Mouse (Mus musculus) hindbrain, embryonic 12.5 days (tissue): Measurements from ENCODE around the gene Clic4. TPM values are rescaled to one million over a fixed set of nuclear protein-coding genes. Genes with fewer than 3 reads are reported as not detected.
A peak's percentile ranks its signal among the peaks of the same experiment; 100 is the strongest.
"Not testable (repeated sequence)": the region's sequence is repeated elsewhere in the genome, so short reads cannot be mapped to it uniquely, and the experiment has no call there.

Source experiments
- ATAC-seq: fragments of 200-750 bp; cut with Nextera tagmentation; 2 replicates; pipeline ENCODE4 v1.8.0; 2017; ENCODE audit warnings: moderate TSS enrichment; ENCODE audit not compliant: low FRiP score
- H3K27ac ChIP-seq: fragments of 300-500 bp; sonication (generic); 2 replicates; pipeline ENCODE4 v1.5.1; 2016; ENCODE audit warnings: mild to moderate bottlenecking
- H3K27me3 ChIP-seq: fragments of 300-500 bp; sonication (generic); 2 replicates; pipeline ENCODE4 v1.6.1; 2016; ENCODE audit warnings: mild to moderate bottlenecking
- H3K36me3 ChIP-seq: fragments of 300-500 bp; sonication (generic); 2 replicates; pipeline ENCODE4 v1.6.1; 2016; ENCODE audit warnings: mild to moderate bottlenecking
- H3K4me1 ChIP-seq: fragments of 300-500 bp; sonication (generic); 2 replicates; pipeline ENCODE4 v1.6.1; 2016
- H3K4me2 ChIP-seq: fragments of 300-500 bp; sonication (generic); replicated peaks from 2 replicates; pipeline ENCODE4 v1.6.1; 2016; ENCODE audit warnings: mild to moderate bottlenecking
- H3K4me3 ChIP-seq: fragments of 300-500 bp; sonication (generic); 2 replicates; pipeline ENCODE4 v1.5.1; 2016; ENCODE audit warnings: mild to moderate bottlenecking
- H3K9ac ChIP-seq: fragments of 300-500 bp; sonication (generic); 2 replicates; pipeline ENCODE4 v1.6.1; 2016; ENCODE audit warnings: mild to moderate bottlenecking, moderate library complexity
- H3K9me3 ChIP-seq: fragments of 300-500 bp; sonication (generic); replicated peaks from 2 replicates; pipeline ENCODE4 v1.6.1; 2016; ENCODE audit warnings: mild to moderate bottlenecking
- WGBS: fragments of 180-500 bp; shearing (Covaris S2); methylation state at CpG from one replicate; pipeline ENCODE4 v1.1.7; 2016; 5-methylcytosine and 5-hydroxymethylcytosine counted together
- polyA plus RNA-seq: library from polyadenylated mRNA; unstranded; fragments of >200 nt; fragmentation: Nextera tagmentation; extraction: Ambion mirVana; gene quantifications from 2 replicates; pipeline ENCODE4 v1.2.1, GENCODE M21; 2016

Clic4 gene
- polyA plus RNA-seq, 1 experiment from 2014 or later: 159 TPM

DNA sequence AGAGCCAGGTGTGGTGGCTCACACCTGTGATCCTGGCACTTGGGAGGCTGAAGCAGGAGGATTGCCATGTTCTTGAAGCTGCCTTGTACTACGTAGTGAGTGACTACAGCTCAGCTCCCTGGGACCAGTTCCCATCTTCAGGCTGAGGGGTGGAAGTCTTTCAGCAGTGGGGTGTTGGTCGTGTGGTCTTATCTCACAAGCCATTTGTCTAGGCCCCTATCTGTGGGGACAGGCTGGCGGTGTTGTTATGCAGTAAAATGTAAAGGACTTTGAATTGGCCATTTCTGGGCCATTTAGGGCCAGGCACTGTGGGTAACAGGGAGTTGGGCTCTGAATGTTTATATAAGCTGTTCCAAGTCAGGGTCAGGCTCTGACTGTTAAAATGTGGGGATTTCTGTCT lies 15.4 kb upstream of the Clic4 start:
- Histone ChIP-seq H3K9ac (no peak overlapping the region), H3K4me2 (no peak overlapping the region), H3K27ac (no peak overlapping the region), H3K4me1 (0 out of 2 replicates have a peak, but pooled peaks cover 8% of the 10 kb centered on the region), H3K27me3 (no peaks in the 10 kb centered on the region), H3K36me3 (no peaks in the 10 kb centered on the region), H3K9me3 (no peaks in the 10 kb centered on the region), H3K4me3 (no peak overlapping the region)
- ATAC-seq: no peak
- 70% methylated on average over 3 of the region's 3 CpGs for WGBS

GRCm38 (mm10) chr4:135286833-135287395 lies 14.3 kb upstream of the Clic4 start:
- Histone ChIP-seq H3K27ac (no peak overlapping the region), H3K9me3 (no peaks in the 10 kb centered on the region)

DNA sequence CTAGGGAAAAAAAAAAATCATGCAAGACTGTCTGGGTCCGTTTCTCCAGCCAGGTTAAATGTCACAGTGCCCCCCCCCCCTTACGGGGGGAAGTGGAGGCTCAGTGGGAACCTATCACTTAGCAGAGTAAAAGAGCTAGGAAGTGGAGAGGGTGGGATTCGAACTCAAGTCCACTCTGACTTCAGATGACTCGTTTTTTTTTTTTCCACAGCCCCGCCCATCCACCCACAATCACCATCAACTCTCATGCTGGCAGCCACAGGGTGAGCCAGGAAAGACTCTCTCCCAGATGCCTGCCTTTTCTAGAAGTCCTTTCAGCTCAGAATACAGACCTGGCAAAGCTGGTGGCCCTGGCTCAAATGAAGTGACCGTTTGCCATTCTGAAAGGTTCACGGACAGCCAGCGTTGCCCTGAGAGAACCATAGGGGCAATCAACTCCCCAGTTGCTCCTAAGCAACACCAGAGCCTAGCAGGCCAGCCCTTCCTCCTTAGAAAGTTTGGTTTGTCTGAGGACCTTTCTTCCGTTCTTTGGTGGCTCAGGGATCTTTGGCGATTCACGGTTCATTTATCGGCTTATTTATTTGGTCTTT lies 13.5 kb upstream of the Clic4 start:
- WGBS: 65% methylated on average over 12 of the region's 12 CpGs
- Histone ChIP-seq H3K9ac (no peak overlapping the region), H3K4me3 (no peak overlapping the region), H3K36me3 (no peaks in the 10 kb centered on the region), H3K4me2 (no peak overlapping the region), H3K9me3 (no peaks in the 10 kb centered on the region), H3K4me1 (no peaks in the 10 kb centered on the region), H3K27me3 (no peaks in the 10 kb centered on the region), H3K27ac (no peak overlapping the region)
- no peak for ATAC-seq

More at GRCm38 (mm10) chr4:135286833-135287395, 14.3 kb upstream of the Clic4 start:
- Histone ChIP-seq H3K36me3 (no peaks in the 10 kb centered on the region), H3K4me3 (no peak overlapping the region), H3K4me1 (no peaks in the 10 kb centered on the region), H3K9ac (no peak overlapping the region), H3K27me3 (no peaks in the 10 kb centered on the region), H3K4me2 (no peak overlapping the region)
- ATAC-seq: no peak; the same call in 1 of the 2 replicates
- WGBS: 12% methylated on average over 16 of the region's 16 CpGs

- H3K27me3 ChIP-seq: no peaks in the 10 kb centered on the region
- H3K4me2 ChIP-seq: no peak overlapping the region
- no peak overlapping the region for H3K9ac ChIP-seq
- no peaks in the 10 kb centered on the region for H3K9me3 ChIP-seq
- H3K27ac ChIP-seq: no peak overlapping the region
- H3K36me3 ChIP-seq: no peaks in the 10 kb centered on the region
- no peaks in the 10 kb centered on the region for H3K4me1 ChIP-seq
- no peak for ATAC-seq
- no peak overlapping the region for H3K4me3 ChIP-seq
- WGBS: 51% methylated on average over 8 of the region's 8 CpGs
Measured at GRCm38 (mm10) chr4:135285436-135285835, 12.8 kb upstream of the Clic4 start.

- no peak for ATAC-seq
- no peaks in the 10 kb centered on the region for H3K9me3 ChIP-seq
- 84% methylated on average over 7 of the region's 7 CpGs for WGBS
Measured at GRCm38 (mm10) chr4:135283875-135284274, 11.3 kb upstream of the Clic4 start.

GRCm38 (mm10) chr4:135283417-135283816 lies 10.8 kb upstream of the Clic4 start:
- 78% methylated on average over 4 of the region's 4 CpGs for WGBS

More at GRCm38 (mm10) chr4:135283875-135284274, 11.3 kb upstream of the Clic4 start:
- Histone ChIP-seq H3K9ac (no peak overlapping the region), H3K4me3 (no peak overlapping the region), H3K27ac (no peak overlapping the region), H3K4me2 (no peak overlapping the region), H3K4me1 (no peaks in the 10 kb centered on the region), H3K36me3 (no peaks in the 10 kb centered on the region), H3K27me3 (no peaks in the 10 kb centered on the region)

DNA sequence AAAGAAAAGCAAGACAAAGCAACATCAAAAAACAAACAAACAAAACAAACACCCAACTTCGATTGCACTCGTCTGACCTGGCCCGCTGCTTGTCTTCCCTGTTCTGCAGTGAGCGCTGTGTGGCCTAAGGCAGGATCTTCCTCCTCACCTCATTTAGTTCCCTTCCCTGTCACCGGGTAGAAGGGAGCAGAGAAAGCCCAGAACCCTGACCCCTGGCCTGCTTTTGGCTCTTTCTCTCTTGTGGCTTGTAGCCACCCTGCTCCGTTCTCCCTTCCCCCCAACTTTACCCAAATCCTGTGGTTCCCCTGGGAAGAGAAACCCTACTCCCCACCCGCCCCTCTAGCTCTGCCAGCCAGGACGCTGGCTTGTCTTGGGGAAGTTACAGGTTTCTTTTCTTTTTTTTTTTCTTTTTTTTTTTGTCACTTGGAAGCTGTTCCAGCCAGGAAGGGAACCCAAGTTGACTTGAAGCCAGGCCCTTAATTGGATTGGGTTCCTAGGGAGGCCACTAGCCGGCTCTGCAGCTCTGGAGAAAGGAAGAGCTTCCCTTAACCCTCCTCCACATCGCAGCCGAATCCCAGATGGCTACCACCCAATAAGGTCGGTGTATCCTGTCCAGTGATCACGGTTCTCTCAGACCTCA lies 10.2 kb upstream of the Clic4 start:
- H3K27ac ChIP-seq: no peak overlapping the region
- no peaks in the 10 kb centered on the region for H3K4me1 ChIP-seq
- no peaks in the 10 kb centered on the region for H3K36me3 ChIP-seq
- H3K4me2 ChIP-seq: no peak overlapping the region
- H3K27me3 ChIP-seq: no peaks in the 10 kb centered on the region
- H3K9me3 ChIP-seq: no peaks in the 10 kb centered on the region
- WGBS: 65% methylated on average over 13 of the region's 13 CpGs
- no peak overlapping the region for H3K9ac ChIP-seq
- no peak overlapping the region for H3K4me3 ChIP-seq
- no peak for ATAC-seq

More at GRCm38 (mm10) chr4:135283417-135283816, 10.8 kb upstream of the Clic4 start:
- Histone ChIP-seq H3K9ac (no peak overlapping the region), H3K4me3 (no peak overlapping the region), H3K4me2 (no peak overlapping the region), H3K36me3 (no peaks in the 10 kb centered on the region), H3K4me1 (no peaks in the 10 kb centered on the region), H3K27me3 (no peaks in the 10 kb centered on the region), H3K9me3 (no peaks in the 10 kb centered on the region), H3K27ac (no peak overlapping the region)
- no peak for ATAC-seq

GRCm38 (mm10) chr4:135280016-135280415 lies 7.4 kb upstream of the Clic4 start:
- H3K9ac ChIP-seq, H3K36me3 ChIP-seq, H3K9me3 ChIP-seq, H3K4me2 ChIP-seq, H3K4me3 ChIP-seq, H3K27ac ChIP-seq, ATAC-seq, H3K4me1 ChIP-seq: not testable (repeated sequence)
- peaks cover 13% of the 10 kb centered on the region for H3K27me3 ChIP-seq
- 73% methylated on average over 2 of the region's 2 CpGs for WGBS

GRCm38 (mm10) chr4:135276681-135277379 lies 4.2 kb upstream of the Clic4 start:
- 66% methylated on average over 4 of the region's 4 CpGs for WGBS
- Histone ChIP-seq H3K9ac (no peak overlapping the region), H3K4me2 (no peak overlapping the region), H3K4me3 (no peak overlapping the region), H3K36me3 (no peaks in the 10 kb centered on the region), H3K27ac (no peak overlapping the region), H3K4me1 (peaks cover 4% of the 10 kb centered on the region), H3K27me3 (peaks cover 27% of the 10 kb centered on the region), H3K9me3 (no peaks in the 10 kb centered on the region)
- no peak for ATAC-seq

GRCm38 (mm10) chr4:135274761-135275160 lies 2.1 kb upstream of the Clic4 start:
- Histone ChIP-seq H3K36me3 (0 out of 2 replicates have a peak, but pooled peaks cover 3% of the 10 kb centered on the region), H3K9me3 (no peaks in the 10 kb centered on the region), H3K27me3 (peaks cover 27% of the 10 kb centered on the region), H3K9ac (0 out of 2 replicates have a peak overlapping the region, but pooled peaks have one; percentile 13), H3K4me1 (peaks cover 20% of the 10 kb centered on the region), H3K4me2 (no peak overlapping the region), H3K4me3 (no peak overlapping the region), H3K27ac (no peak overlapping the region)
- ATAC-seq: no peak
- 81% methylated on average over 7 of the region's 7 CpGs for WGBS

GRCm38 (mm10) chr4:135273307-135273682 lies 681 bp upstream of the Clic4 start:
- Histone ChIP-seq H3K9me3 (no peaks in the 10 kb centered on the region), H3K9ac (peak overlapping the region; percentile 24), H3K27me3 (peaks cover 27% of the 10 kb centered on the region), H3K36me3 (0 out of 2 replicates have a peak, but pooled peaks cover 3% of the 10 kb centered on the region), H3K4me2 (peak overlapping the region; percentile 80), H3K4me1 (peaks cover 27% of the 10 kb centered on the region), H3K4me3 (peak overlapping the region; percentile 92), H3K27ac (no peak overlapping the region)
- no peak; the same call in 1 of the 2 replicates for ATAC-seq
- WGBS: 4% methylated on average over 17 of the region's 17 CpGs
